Mouse (Mus musculus): ENCODE data around the gene Prrg3. TPM values are rescaled to one million over a fixed set of nuclear protein-coding genes. Genes with fewer than 3 reads are reported as not detected.
A peak's percentile ranks its signal among the peaks of the same experiment; 100 is the strongest.

Prrg3 gene
- not detected for polyA plus RNA-seq (2012; fragmentation: generic; extraction: Trizol)
- long read RNA-seq, experiment 1, result 0 reads
- long read RNA-seq, experiment 2, result 0 reads

GRCm38 (mm10) chrX:71962073-71963051, at the start of gene Prrg3:
Gene Prrg3, plus strand, starts transcription at chrX:71962624.
- no peaks in the 10 kb centered on the region for H3K79me2 ChIP-seq (ENCODE audit: control insufficient read depth, insufficient read depth)
- no peaks in the 10 kb centered on the region for H3K79me3 ChIP-seq (ENCODE audit: low read depth)
- TF ChIP-seq USF1 (IDR thresholded peaks at IDR 0.05; ENCODE audit: low read depth) (no peak), MYOD1 (IDR thresholded peaks at IDR 0.05; ENCODE audit: control insufficient read depth, insufficient read length, low read depth) (no peak), FOSL1 (IDR thresholded peaks at IDR 0.05; ENCODE audit: insufficient read depth, low read length, poor library complexity, severe bottlenecking) (no peak), CEBPB (IDR thresholded peaks at IDR 0.05; ENCODE audit: low read depth) (no peak), MYOG (IDR thresholded peaks at IDR 0.05; ENCODE audit: control insufficient read depth, extremely low read depth, insufficient read length) (no peak), CTCF (IDR thresholded peaks at IDR 0.05; ENCODE audit: control insufficient read depth, insufficient read depth, insufficient read length) (no peak), MAX (IDR thresholded peaks at IDR 0.05) (no peak)
- no peak within 1 kb of the TSS for H3ac ChIP-seq (ENCODE audit: control insufficient read depth, insufficient read length, low read depth)
- peaks cover 9% of the 10 kb centered on the region for H3K27me3 ChIP-seq (ENCODE audit: control insufficient read depth, insufficient read depth, insufficient read length)
- H3K4me3 ChIP-seq (ENCODE audit: insufficient read depth, poor library complexity, severe bottlenecking), result no peak within 1 kb of the TSS
- no peaks in the 10 kb centered on the region for H3K36me3 ChIP-seq (ENCODE audit: control insufficient read depth, insufficient read depth)

GRCm38 (mm10) chrX:71946631-71947030, 15.8 kb upstream of the Prrg3 start:
- H3K4me3 ChIP-seq (ENCODE audit: insufficient read depth, poor library complexity, severe bottlenecking), result no peak overlapping the region
- H3ac ChIP-seq (ENCODE audit: control insufficient read depth, insufficient read length, low read depth), result no peak overlapping the region
- TF ChIP-seq FOSL1 (IDR thresholded peaks at IDR 0.05; ENCODE audit: insufficient read depth, low read length, poor library complexity, severe bottlenecking) (no peak), USF1 (IDR thresholded peaks at IDR 0.05; ENCODE audit: low read depth) (no peak), MYOG (IDR thresholded peaks at IDR 0.05; ENCODE audit: control insufficient read depth, extremely low read depth, insufficient read length) (no peak), CEBPB (IDR thresholded peaks at IDR 0.05; ENCODE audit: low read depth) (no peak), CTCF (IDR thresholded peaks at IDR 0.05; ENCODE audit: control insufficient read depth, insufficient read depth, insufficient read length) (peak; percentile 38)
- no peaks in the 10 kb centered on the region for H3K79me2 ChIP-seq (ENCODE audit: control insufficient read depth, insufficient read depth)
- no peaks in the 10 kb centered on the region for H3K79me3 ChIP-seq (ENCODE audit: low read depth)
- no peaks in the 10 kb centered on the region for H3K36me3 ChIP-seq (ENCODE audit: control insufficient read depth, insufficient read depth)
- H3K27me3 ChIP-seq (ENCODE audit: control insufficient read depth, insufficient read depth, insufficient read length), result no peaks in the 10 kb centered on the region

- Histone ChIP-seq H3K36me3 (ENCODE audit: control insufficient read depth, insufficient read depth) (no peaks in the 10 kb centered on the region), H3K79me3 (ENCODE audit: low read depth) (no peaks in the 10 kb centered on the region), H3K27me3 (ENCODE audit: control insufficient read depth, insufficient read depth, insufficient read length) (peaks cover 9% of the 10 kb centered on the region), H3ac (ENCODE audit: control insufficient read depth, insufficient read length, low read depth) (no peak overlapping the region), H3K79me2 (ENCODE audit: control insufficient read depth, insufficient read depth) (no peaks in the 10 kb centered on the region), H3K4me3 (ENCODE audit: insufficient read depth, poor library complexity, severe bottlenecking) (no peak overlapping the region)
- TF ChIP-seq MYOD1 (IDR thresholded peaks at IDR 0.05; ENCODE audit: control insufficient read depth, insufficient read length, low read depth) (no peak), CTCF (IDR thresholded peaks at IDR 0.05; ENCODE audit: control insufficient read depth, insufficient read depth, insufficient read length) (no peak), MYOG (IDR thresholded peaks at IDR 0.05; ENCODE audit: control insufficient read depth, extremely low read depth, insufficient read length) (no peak), FOSL1 (IDR thresholded peaks at IDR 0.05; ENCODE audit: insufficient read depth, low read length, poor library complexity, severe bottlenecking) (no peak), USF1 (IDR thresholded peaks at IDR 0.05; ENCODE audit: low read depth) (no peak), MAX (IDR thresholded peaks at IDR 0.05) (no peak), CEBPB (IDR thresholded peaks at IDR 0.05; ENCODE audit: low read depth) (no peak)
Observed at GRCm38 (mm10) chrX:71958366-71958765, 4.1 kb upstream of the Prrg3 start.

GRCm38 (mm10) chrX:71963275-71963912, 970 bp downstream of the Prrg3 start:
- Histone ChIP-seq H3K79me2 (ENCODE audit: control insufficient read depth, insufficient read depth) (no peaks in the 10 kb centered on the region), H3K27me3 (ENCODE audit: control insufficient read depth, insufficient read depth, insufficient read length) (peaks cover 9% of the 10 kb centered on the region), H3K36me3 (ENCODE audit: control insufficient read depth, insufficient read depth) (no peaks in the 10 kb centered on the region), H3K79me3 (ENCODE audit: low read depth) (no peaks in the 10 kb centered on the region), H3ac (ENCODE audit: control insufficient read depth, insufficient read length, low read depth) (no peak overlapping the region), H3K4me3 (ENCODE audit: insufficient read depth, poor library complexity, severe bottlenecking) (no peak overlapping the region)
- TF ChIP-seq MYOD1 (IDR thresholded peaks at IDR 0.05; ENCODE audit: control insufficient read depth, insufficient read length, low read depth) (no peak), CEBPB (IDR thresholded peaks at IDR 0.05; ENCODE audit: low read depth) (no peak), MAX (IDR thresholded peaks at IDR 0.05) (no peak), MYOG (IDR thresholded peaks at IDR 0.05; ENCODE audit: control insufficient read depth, extremely low read depth, insufficient read length) (no peak), FOSL1 (IDR thresholded peaks at IDR 0.05; ENCODE audit: insufficient read depth, low read length, poor library complexity, severe bottlenecking) (no peak)

- Histone ChIP-seq H3K36me3 (ENCODE audit: control insufficient read depth, insufficient read depth) (no peaks in the 10 kb centered on the region), H3K27me3 (ENCODE audit: control insufficient read depth, insufficient read depth, insufficient read length) (no peaks in the 10 kb centered on the region), H3K4me3 (ENCODE audit: insufficient read depth, poor library complexity, severe bottlenecking) (no peak overlapping the region), H3K79me2 (ENCODE audit: control insufficient read depth, insufficient read depth) (no peaks in the 10 kb centered on the region), H3K79me3 (ENCODE audit: low read depth) (no peaks in the 10 kb centered on the region), H3ac (ENCODE audit: control insufficient read depth, insufficient read length, low read depth) (no peak overlapping the region)
- no peak for TF ChIP-seq CTCF (IDR thresholded peaks at IDR 0.05; ENCODE audit: control insufficient read depth, insufficient read depth, insufficient read length)
- TF ChIP-seq MYOG (IDR thresholded peaks at IDR 0.05; ENCODE audit: control insufficient read depth, extremely low read depth, insufficient read length), result no peak
- TF ChIP-seq MAX (IDR thresholded peaks at IDR 0.05), result no peak
- TF ChIP-seq FOSL1 (IDR thresholded peaks at IDR 0.05; ENCODE audit: insufficient read depth, low read length, poor library complexity, severe bottlenecking), result no peak
- no peak for TF ChIP-seq MYOD1 (IDR thresholded peaks at IDR 0.05; ENCODE audit: control insufficient read depth, insufficient read length, low read depth)
- no peak for TF ChIP-seq CEBPB (IDR thresholded peaks at IDR 0.05; ENCODE audit: low read depth)
- no peak for TF ChIP-seq USF1 (IDR thresholded peaks at IDR 0.05; ENCODE audit: low read depth)
Observed at GRCm38 (mm10) chrX:71968216-71968615, 5.8 kb downstream of the Prrg3 start.
